Mouse (Mus musculus): Measurements from ENCODE around the gene Cxcr5.

The Cxcr5 gene

DNA sequence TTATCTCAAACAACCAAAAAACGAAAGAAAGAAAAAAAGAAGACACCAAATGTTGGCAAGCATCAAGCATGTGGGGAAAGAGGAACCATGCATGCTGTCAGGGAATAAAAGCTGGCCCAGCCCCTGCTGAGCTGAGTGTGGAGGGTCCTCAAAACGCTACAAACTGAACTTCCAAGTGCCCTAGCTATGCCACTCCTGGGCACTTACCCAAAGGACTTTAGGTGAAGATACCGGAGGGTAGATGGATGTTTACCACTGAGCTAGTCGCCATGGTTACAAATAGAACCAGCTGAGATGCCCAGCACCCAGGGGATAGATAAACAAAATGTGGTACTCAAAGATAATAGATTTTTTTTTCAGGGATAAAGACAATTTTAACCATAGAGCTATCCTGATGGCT lies at the start of gene Cxcr5:
TSS of gene Cxcr5 (minus strand) at position 281 of the 400 bp plus-strand sequence.
- no peak for DNase-seq

DNA sequence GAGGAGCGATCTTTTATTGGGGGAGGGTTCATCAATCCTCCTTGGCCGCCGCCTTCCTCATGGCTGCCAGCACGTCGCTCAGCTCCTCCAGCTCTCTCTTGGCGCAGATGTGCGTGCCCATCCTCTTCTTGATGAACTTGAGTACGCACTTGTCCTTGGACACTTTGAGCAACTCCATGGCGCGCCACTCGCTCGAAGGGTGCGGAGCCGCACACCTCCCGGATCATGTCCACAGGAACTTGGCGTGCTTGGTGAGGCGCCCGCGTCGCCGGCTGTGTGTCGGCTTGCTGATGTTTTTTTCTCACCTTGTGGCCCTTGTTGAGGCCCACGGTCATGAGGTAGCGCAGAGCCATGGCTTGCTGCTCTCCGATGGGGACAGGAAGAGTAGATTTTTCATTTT lies 48.7 kb upstream of the Cxcr5 start:
- DNase-seq = peak in 1 of 2 experiments; percentile 20

DNA sequence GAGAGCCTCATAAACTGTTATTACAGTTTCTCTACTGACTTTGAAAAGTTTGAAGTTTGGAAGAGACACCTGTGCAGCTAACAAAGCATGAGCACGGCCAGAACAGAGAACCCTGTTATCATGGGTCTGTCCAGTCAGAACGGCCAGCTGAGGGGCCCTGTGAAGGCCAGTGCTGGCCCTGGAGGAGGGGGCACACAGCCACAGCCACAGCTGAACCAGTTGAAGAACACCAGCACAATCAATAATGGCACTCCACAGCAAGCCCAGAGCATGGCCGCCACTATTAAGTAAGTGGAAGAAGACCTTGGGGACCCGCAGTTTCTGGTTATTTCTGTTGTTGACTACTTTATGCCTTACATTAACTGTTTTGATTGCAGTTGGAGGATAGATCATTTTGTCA lies 45.6 kb upstream of the Cxcr5 start:
- no peak for DNase-seq

DNA sequence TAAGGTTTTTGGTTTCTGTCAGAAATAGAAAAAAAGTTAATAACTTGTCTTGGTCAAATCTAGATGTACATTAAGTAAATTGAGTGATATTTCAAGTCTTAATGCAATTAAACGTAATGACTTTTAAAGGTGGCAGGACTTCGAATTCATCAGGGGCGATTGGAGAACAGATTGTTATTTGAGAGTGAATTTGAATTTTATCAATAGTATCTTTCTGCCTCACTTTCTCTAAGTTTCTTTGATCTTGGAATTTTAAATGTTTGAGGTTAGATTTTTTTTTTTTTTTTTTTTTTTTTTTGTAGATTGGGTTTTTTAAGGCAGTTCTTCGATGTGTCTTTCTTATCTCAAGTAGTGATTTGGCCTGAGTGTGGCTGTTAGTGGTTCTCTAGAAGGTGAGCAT lies 45.0 kb upstream of the Cxcr5 start:
- no peak for DNase-seq

DNA sequence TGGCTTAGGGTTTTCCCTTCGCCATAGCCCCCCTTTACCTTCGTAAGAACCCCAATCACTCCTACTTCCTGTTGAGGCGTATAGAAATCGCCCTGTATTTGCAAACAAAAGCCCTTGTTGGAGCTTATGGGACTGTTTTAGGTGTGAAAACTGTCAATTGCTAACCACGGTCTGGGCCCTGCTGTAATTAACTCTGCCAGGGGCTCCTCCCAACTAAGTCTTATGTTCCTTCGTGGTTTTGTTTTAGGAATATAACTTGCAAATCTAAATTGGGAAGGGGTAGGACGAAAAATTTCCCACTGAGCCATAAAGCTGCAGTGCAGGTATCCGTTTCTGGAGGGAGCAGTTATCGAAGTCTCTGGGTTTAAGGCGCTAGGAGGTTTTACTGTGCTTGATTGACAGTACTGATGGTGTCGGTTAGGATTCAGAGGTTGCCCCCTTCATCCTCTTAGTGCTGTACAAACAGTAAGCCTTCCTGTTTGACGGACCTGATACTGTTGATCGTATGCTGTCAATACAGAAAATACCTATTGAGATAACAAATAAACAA lies 44.0 kb upstream of the Cxcr5 start:
- peak in 1 of 2 experiments; percentile 16 for DNase-seq

DNA sequence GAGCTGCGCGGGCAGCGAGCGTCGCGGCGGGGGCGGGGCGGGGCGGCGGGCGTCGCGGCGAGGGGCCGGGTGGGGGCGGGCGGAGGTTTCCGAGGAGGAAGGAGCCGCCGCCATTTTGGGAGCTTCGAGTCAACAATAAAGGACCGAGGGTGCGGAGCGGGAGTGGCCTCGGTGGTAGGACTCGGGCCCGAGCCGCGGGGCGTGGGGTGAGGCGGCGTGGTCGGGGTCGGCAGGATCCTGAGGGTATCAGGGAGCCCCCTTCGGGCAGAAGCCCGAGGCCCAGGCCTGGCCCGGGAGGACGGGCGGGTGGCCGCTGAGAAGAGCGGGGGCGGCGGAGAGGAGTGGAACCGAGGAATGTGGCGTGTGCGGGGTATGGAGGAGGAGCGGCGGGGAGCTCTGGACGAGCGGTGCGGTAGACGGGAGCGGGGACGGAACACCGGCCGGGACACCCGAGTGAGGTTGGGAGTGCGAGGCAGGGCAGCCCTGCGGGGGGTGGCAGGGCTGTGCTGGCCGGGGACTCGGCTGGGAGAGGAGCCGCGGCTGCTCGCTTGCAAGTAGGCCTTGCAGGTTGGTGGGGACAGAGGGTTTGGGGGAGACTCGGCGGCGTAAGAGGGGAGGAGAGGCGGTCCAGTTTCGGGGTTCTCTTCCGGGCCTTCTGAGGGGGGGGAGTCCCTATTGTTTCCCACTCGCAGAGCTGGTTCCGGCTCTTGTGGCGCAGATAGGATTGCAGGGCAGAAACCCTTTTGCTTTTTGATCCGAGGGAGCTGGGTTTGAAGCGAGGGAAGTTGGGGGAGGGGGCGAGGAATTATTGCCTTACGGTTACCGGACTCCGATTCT lies 43.3 kb upstream of the Cxcr5 start, which contains the start of gene Ddx6:
TSS of gene Ddx6 (plus strand) at position 114 of the 837 bp plus-strand sequence.
- DNase-seq = peak; percentile 75 to 88

DNA sequence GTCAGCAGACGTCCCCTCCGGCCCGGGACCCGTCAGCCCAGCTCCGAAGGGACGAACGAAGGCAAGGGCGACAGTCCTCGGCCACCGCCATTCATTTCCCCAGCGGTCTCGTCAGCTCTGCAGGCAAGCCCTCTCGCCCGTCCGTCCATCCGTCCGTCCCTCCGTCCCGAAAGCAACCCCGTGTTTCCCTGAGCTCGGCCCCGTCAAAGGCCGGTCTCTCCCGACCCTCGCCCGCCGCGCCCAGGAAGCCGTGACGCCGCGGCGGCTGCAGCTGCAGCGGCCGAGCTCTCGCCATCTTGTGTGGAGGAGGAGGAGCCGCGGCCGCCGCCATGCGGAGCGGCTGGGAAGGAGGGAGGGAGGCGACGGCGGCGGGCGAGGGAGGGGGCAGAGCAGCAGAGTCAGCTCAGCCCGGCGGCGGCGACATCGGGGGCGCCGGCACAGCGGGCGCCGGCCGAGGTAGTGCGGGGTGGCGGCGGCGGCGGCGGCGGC lies 42.7 kb upstream of the Cxcr5 start:
- peak; percentile 91 to 93 for DNase-seq

DNA sequence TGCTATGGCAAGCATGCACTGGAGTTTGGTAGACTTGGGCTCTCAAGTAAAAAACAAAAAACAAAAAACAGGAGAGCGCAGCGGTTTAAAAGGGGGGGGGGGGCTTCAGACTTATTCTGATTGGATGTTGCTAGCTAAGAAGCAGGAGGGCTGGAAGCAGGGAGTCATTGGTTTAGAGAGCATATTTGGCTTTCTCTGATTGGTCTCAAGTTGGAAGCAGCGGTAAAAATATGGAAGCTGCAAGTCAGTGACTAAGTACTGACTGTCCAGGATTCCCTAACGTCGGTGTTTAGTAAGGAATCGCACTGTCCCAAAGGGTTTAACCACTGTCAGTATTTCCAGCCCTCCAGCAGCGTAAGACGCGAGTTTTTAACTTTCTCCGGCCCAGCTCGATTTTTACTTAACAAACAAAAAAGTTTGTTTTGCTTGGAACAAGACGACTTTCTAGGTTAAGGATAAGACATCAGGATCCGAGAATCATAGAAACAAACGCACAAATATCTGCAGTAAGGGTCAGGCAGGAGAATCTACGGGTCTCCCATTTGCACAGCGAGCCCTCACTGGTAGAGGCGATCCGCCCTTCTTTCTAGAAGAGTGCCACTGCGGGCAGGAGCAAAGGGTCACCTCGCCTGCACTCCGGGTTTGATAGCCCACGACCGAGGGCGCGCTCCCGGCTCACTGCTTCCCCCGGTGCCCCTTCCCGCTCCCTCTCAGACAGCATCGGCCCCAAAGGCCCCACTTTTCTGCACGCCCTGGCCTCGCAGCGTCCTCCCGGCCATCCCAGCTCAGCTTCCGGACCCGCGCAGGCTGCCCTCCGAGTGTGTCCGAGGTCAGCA lies 42.0 kb upstream of the Cxcr5 start:
- peak; percentile 63 to 73 for DNase-seq

DNA sequence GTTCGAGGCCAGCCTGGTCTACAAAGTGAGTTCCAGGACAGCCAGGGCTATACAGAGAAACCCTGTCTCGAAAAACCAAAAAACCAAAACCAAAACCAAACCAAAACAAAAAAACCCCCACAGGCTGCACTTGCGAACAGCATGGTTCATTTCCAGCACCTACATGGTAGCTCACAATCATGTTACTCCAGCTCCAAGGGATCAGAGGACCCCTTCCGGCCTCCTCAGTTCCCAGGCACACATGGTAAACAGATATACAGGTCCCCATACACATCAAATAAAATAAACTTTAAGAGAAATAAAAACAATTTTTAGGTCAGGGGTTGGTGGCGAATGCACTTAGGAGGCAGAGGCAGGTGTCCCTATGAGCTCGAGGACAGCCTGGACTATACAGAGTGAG lies 41.1 kb upstream of the Cxcr5 start:
- no peak for DNase-seq

DNA sequence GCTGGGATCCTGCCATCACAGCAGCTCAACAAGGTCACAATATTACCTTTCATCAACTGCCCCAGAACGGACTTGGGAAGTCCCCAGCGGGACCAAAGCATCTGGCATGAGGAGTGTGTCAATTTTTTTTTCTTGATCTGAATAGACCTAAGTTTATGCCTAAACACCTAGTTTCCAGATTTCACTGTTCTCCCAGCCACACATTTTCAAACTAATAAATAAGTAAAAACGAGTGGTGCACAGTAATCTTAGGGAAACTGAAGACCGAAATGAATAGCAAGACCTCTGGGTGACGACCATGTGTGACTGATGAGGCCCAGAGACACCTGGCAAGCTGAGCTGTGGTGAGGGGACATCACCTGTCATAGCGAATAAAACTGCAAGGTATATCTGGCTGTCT lies 39.1 kb upstream of the Cxcr5 start:
- DNase-seq = no peak

DNA sequence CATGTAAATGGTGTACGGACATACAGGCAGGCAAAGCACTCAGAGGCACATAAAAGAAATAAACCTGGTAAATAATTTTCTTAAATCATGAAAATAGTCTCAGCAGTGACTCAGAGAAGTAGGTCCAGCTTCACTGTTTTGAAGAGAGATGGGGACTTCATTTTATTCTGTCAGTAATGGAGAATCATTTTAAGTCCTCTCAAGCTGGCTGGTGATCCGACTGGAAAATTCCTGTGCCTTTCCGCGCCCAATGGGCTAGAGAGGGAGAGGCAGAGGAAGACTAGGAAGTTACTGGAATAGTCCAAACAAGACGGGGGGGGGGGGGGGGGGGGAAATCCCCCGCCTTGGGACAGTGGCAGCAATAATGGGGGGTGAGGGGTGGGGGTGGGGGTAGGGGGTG lies 37.9 kb upstream of the Cxcr5 start:
- DNase-seq = no peak

DNA sequence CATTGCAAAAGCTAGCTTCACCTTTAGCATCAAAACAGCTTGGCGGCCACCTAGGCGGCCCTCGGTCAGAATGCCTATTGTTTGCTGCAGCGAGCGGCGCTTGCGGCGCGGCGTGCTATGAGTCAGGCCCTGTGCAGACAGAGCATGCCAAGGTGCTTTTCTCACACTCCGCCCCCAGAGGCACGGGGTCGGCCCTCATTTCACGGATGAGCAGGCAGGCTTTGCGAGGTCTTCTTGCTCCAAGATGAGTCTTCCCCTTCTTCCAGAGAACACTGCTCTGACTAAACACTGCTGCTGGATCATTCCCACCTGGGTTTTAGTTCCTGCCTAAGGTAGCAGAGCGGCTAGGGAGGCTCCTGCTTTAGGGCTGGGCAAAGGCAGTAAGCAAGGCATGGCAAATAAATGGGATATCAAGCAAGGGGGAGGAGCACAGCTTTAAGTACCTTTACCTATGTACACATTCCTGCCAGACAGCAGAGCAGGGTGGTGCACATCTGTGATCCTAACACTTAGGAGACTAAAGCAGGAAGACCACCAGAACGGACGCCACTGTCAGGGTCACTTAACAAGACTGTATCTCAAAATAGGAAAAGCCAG lies 37.3 kb upstream of the Cxcr5 start:
- peak; percentile 65 to 71 for DNase-seq

DNA sequence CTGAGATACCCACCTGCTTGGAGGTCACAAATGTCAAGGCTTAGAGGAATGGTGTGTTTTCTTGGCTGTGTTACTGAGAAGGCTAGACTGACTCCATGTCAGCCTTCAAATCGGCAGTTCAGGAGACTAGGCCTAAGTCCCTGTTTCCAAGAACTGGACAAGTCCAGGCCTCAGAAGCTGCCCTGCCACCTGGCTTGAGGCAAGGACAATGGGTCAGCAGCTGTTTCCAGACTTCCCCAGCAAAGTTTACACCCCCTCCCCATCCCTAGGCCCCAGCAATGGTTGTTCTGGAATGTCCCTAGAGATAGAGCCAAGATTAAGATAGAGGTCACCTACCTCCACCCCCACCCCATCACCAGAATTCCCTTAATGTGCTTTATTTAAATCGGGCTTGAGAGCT lies 36.1 kb upstream of the Cxcr5 start:
- DNase-seq = no peak

DNA sequence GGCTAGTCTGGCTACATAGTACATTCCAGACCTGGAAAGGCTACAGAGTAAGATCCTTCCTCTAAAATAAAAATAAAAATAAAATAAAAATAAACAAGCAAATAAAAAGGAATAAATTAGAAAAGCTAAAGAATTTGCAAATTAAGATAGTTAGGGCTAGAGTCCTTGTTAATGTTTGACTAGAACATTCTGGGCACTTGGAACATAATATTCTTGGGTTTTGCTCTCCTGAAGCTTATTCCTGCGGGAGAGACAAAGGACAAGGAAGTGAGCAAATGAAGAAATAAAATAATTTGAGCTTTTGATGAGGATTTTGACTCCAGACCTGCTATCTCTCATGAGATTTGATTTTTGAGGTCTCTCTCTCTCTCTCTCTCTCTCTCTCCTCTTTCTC lies 33.9 kb upstream of the Cxcr5 start:
- no peak for DNase-seq

DNA sequence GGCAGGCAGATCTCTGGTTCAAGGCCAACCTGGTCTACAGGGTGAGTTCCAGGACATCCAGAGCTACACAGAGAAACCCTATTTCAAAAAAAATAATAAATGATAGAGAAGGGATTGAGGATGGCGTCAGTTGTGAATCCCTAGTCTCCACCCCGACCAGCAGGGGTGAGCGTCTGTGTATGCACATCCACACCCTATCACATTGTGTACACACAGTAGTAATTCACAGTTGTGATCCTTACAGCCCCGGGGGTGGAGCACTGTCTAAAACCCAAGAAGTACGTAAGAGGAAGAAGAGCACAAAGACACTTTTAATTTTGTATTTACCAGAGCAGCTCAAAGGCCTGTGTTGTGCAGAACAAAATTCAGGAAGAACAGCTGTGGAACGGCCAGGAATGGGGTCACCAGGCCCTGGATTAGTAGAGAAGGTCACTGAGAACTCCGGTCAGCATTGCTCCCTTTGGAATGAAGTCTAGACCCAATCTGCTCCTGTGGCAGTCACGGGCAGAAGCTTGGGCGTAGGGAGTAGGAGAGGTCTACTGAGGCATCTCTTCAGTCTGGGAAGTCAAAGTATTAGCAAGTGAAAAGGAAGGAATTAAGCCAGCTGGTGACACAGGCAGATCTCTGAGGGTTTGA lies 33.3 kb upstream of the Cxcr5 start:
- DNase-seq = no peak

DNA sequence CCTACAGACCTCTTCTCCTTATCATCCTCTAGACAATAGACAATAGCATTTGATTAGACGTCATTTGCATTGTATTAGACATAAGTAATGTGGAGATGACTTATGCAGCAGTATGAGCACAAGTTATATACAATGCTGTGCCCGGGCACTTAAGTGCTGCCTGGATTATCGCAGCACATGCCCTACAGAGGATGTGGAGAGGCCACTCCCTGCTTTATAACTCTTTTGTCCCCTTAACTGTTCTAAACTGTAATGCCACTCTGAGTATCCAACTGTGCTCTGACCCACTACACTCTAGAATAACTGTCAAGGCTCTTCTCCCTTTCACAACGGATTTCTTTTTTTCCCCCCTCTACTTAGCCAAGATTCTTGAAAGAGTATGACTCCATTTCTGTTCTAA lies 32.2 kb upstream of the Cxcr5 start:
- DNase-seq = no peak

DNA sequence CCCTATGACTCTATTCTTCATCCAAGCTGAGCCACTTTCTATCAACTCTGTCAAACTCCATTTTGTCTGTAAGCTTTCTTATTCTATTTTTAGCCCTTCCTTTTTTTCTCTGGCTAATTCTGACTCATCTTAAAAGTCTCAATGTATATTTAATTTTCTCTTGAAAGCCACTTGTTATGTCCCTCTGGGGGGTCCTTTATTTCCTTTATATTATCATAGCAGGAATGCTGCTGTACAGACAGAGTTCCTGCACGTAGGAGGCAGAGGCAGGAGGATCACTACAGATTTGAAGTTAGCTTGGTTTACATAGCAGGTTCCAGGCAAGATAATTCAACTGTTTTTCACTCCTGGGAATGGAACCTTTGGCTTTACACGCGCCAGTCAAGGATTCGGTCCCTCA lies 31.5 kb upstream of the Cxcr5 start:
- DNase-seq = no peak

DNA sequence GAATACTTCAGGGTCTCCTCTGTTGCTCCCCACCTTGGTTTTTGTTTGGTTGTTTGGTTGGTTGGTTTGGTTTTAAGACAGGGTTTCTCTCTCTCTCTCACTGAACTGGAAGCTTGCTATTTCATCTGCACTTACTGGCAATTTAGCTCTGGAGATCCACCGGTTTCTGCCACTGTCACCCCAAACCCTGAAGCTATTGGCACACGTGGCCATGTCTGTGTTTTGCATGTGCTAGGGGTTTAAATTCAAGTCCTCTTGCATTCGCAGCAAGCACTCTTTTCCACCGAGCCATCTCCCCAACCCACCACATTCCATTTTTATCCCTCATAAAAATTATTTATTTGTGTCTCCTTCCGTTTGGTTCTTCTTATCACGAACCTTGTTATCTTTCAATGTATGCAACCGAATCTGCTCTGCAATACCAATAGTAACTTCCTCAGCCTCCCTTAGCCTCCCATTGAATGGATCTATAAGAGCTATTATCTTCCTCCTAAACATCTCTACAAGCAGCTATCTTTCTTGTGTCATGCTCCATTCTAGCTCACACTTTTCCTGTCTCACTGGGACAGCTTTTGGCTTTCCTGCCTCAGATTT lies 30.0 kb upstream of the Cxcr5 start:
- DNase-seq = no peak

DNA sequence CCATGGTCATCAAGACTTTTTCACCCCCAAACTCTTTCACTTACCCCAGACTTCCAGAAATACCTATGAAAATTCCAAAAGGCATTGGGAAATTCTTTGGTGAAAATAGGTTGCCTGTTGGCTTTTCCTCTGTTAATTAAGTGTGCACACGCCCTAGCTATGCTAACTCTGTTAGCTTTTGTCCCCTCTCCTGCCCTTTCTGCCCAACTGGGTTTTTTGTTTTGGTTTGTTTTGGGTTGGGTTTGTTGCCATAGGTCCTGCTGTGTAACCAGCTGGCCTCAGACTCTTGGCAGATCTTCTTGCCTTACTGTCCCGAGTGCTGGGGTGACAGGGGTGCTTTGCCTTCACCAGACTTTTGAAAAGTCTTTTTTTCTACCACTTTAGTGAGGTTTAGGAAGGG lies 29.3 kb upstream of the Cxcr5 start:
- DNase-seq = peak; percentile 77 to 81

DNA sequence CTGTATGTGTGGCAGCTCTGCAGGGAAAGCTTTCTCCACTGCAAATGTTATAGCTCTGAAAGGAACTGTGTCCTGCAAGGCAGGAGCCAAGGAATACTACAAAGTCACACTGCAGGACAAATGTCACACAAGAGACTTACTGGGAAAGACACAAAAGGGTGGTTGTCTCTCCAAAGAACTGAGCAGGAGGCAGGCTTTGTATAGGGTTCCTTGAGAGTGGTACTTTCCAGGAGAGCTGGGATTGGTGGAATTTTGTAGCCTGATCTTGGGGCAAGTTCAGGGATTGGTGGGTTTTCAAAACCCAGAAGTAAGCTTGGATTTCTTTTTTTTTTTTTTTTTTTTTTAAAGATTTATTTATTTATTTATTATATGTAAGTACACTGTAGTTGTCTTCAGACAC lies 27.4 kb upstream of the Cxcr5 start:
- DNase-seq = no peak

DNA sequence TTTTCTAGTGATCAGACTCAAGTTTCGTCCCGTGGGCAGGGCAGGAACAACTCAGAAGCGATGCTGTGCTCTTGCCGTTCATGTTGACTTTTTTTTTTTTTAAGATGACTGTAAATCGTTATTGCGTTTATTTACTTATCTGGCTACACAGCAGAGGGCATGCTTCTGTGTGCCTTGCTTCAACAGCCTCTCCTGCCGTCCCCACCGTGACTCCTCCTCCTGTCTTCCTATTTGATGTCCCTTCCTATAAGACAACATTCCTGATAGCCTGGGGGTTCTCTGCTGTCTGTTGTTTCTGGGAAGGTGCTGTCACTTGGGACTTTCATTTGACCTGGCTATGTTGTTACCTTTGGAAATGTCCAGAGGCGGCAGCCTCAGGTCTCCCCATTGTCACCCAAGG lies 26.9 kb upstream of the Cxcr5 start:
- DNase-seq = no peak
